Mouse (Mus musculus): ENCODE data around the gene Camk1g. TPM values are rescaled to one million over a fixed set of nuclear protein-coding genes. Genes with fewer than 3 reads are reported as not detected.

Camk1g gene
- total RNA-seq, 2 experiments from 2014 or later: 36.4 to 39.0 TPM

DNA sequence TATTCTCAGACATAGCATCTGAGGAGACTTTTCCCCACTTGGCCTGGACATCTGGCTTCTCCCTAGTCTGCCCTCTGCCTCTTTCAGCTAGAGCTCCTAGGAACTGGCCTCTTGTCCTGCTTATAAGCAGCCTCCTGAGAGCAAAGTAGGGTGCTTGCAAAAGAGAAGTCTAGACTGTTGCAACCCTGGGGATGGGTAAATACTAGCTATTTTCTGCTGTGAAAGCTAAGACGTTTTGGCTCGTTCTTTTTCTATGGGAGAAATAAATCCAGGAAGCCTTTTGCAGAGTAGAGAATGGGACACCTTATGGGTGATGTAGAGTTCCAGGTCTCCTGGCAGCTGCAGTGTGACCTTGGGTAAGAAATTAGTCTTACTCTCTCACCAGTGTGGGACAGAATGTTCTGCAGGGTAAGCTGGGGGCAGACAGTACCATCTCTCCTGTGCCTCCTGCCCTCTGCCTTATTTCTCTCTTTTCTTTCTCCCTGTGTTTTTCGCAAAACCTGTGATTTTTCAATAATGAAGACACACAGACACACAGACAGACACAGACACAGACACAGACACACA lies 59.5 kb downstream of the Camk1g start:
- intact Hi-C loops (cut with DNase I): no loop called here
- no peak for DNase-seq

DNA sequence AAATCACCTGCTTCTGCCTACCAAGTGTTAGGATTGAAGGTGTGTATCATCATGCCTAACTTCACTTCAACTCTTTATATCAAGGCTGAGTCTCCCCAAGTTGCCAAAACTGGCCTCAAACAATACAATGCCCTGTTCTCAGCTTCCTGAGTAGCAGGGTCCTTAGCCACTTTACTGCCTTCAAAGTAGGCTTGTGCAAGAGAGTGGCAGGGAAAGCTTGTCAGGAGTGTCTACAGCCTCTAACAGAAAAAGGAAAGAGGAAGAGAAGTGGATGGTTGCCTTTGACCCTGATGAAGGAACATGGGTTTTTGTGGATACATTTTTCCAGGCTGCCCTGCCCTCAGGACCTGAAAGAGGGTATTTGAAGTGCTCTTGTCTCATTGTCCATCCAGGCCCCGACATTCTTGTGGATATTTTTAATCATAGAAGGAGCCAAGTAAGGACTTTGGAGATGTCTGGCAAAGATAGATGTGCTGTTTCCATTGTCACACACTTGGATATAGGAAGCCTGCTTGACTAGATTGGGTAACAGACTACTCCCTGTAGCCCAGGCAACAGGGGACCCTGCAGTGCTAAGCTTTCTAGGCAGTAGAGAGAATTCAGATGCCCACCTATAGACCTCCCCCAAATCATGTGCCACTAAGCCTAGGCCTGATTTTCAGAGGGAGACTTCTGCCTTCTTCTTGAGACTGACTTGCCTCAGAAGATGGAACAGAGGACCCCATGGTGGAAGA lies 60.1 kb downstream of the Camk1g start:
- DNase-seq: no peak
- intact Hi-C loops (cut with DNase I): no loop called here

DNA sequence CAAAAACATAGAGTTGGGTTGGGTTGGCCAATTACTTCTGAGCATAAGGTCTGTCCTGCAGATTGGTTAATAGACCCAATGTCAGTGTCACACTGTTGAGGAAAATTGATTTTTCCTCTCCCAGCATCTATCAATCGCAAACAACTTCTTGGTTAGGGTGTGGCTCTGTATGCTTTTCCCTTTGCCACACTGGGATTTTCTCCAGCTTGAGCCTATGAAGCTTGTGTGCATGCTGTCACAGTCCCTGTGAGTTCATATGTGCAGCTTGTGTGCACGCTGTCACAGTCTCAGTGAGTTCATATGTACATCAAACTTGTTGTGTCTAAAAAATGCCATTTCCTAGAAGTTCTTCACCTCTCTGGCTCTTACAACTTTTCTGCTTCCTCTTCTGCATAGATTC lies 63.3 kb downstream of the Camk1g start:
- intact Hi-C loops (cut with DNase I): no loop called here
- no peak for DNase-seq

DNA sequence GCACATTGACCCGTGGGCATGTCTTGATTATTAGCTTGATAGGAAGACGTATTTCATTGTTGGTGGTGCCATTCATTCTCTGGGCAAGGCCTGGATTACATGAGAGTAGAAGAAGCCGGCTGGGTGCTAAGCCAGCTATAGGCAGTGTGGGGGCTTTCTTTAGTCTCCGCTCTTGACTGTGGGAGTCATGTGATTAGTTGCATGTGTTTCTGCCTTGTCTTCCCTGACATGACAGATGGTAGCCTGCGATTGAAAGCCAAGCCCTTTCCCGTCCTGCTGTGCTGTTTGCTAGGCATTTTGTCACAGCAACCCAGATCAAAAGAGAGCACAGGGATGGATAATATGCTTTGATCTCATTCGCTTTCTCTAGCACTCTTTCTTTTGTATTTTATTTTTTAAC lies 64.7 kb downstream of the Camk1g start:
- intact Hi-C loops (cut with DNase I): no loop called here
- DNase-seq: peak; percentile 53

DNA sequence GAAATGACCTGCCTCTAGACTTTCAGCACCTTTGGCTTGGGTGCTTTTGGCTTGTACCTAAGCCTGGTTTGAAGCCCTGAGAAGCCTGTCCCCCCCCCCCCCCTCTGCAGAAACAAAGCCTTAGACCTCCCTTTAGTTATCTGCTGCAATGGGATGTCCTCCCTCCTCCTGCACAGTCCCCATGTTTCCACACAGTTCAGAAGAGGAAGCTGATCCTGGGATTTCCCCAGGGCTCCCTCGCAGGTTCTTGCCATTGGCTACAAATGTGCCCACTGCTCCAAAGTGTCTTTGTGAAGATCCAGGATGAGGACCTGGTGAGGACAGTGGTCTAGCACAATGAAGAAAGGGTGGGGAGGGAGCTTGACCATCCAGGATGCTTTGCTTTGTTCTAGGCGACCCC lies 67.0 kb downstream of the Camk1g start:
- intact Hi-C loops (cut with DNase I): no loop called here
- DNase-seq: no peak

DNA sequence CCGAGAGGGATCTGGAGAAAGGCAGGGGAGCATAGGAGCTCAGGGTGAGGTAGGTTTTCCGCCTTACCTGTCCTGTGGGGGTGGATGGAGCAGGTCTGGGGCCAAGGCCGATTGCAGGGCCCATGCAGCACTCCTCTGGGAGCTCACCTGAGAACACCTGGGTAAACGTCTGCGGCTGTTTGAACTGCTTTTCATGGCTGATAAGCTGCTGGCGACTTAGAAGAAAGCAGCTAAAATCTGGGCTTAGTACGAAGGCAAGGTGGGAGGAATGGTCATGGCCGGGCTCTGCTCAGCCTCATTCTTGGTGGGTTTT lies 68.0 kb downstream of the Camk1g start:
- intact Hi-C loops (cut with DNase I): no loop called here
- DNase-seq: no peak

DNA sequence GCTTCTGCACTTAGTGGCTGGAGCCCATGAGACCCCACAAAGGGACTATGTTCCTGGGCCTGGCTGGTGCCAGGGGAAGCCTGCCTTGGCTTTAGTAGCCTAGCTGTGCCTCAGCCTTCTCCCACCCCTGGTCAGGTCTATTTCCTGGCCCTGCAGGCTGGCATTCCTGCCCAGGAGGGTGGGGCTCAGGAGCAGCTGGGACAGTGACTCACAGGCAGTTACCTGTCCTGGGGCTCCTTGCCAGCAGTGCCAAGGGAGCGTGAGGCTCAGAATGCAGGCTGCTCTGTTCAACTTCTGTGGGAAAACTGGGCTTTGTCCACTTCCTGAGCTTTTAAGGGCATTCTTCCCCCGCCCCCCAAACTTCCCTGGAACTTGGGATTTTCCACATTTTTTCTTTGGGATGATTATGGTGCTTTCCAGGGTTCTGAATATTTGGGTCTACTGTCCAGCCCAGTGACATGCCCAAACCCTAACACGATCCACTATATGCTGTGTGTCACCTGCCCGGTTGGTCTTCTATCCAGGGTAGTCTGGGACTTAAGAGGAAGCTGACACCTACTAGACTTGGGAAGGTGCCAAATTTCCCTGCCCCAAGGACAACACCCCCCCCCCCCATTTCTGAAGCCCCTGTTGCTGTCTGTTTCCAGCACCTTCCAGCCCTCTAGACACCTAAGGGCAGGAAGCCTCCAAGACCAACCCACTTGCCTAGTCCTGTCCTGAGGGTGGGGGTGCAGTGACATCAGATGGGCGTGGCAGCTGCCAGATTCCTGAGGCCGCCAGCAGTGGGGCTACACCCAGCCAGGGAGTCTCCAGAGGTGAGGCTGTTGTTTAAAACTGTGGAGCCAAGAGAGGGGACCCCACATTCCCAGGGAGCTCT lies 68.6 kb downstream of the Camk1g start:
- intact Hi-C loops (cut with DNase I): no loop called here
- no peak for DNase-seq

DNA sequence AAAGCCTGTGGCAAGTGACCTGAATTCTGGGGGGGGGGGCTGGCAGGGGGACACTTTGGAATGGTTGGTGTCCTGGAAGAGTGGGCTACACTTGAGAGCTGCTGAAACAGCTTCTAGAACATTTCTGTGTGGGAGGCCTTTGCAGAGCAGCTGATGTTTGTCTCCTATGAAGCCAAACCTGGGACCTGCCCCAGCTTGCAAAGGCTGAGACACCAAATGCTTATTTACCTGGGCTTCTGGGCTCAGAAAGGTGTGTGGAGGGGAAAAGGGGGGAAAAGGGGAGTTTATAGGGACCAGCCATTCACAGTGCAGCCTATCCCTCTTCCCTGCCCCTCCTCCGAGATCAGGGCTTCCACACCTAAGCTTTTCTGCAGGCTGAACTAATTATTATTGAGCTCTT lies 70.1 kb downstream of the Camk1g start:
- DNase-seq: no peak
- intact Hi-C loops (cut with DNase I): no loop called here

DNA sequence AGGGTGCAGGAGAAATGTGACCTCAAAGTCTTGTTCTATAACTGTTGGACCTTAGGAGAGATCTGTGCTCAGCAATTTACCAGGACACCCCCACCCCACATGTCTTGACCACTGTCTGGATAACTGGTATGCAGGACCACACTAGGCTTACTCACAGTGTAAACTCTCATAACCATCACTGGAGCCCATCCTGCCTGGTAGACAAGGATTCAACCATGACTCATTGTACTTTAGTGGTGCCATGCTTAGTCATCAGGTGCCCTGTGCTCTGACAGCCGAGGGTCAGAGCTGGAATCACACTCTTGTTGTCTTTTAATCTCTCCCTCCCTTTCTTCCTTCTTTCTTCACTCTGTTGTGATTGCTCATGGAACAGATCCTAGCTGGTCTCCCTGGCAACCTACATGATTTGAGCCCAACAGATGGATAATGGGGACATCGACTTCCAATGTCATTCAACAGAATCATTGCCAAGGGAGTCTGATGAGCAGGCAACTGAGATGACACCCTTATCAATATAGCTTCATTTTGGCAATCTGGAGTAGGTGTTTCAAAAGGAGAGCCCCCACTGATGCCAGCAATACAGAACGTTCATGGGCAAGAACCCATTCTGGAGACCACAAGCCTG lies 71.8 kb downstream of the Camk1g start:
- intact Hi-C loops (cut with DNase I): no loop called here
- DNase-seq: no peak

Other genes starting within 250 kb of the Camk1g start
- 10 to 100 TPM; 26.5 to 28.6 TPM for gene Diexf, start 240.0 kb downstream of the Camk1g start, total RNA-seq (2021)
- gene Irf6, start 217.2 kb downstream of the Camk1g start, total RNA-seq (2021): 1 to 10 TPM in 1 of 2 experiments, under 1 TPM in 1; 0.79 to 1.1 TPM
- gene A130010J15Rik, start 202.3 kb downstream of the Camk1g start, total RNA-seq (2021): 1 to 10 TPM; 6.8 to 7.8 TPM
- gene Traf3ip3, start 168.6 kb downstream of the Camk1g start, total RNA-seq (2021): 1 to 10 TPM; 1.0 to 2.0 TPM
- gene Lamb3, start 162.6 kb downstream of the Camk1g start, total RNA-seq (2021): 1 to 10 TPM in 1 of 2 experiments, under 1 TPM in 1; 0.91 to 1.0 TPM
- gene Hsd11b1, start 106.2 kb downstream of the Camk1g start, total RNA-seq (2021): 1 to 10 TPM; 3.2 to 3.4 TPM
- 1 to 10 TPM; 3.1 to 3.7 TPM for gene G0s2, start 97.1 kb downstream of the Camk1g start, total RNA-seq (2021)